Mouse (Mus musculus) heart, embryonic 16.5 days (tissue): Measurements from ENCODE around the gene Zhx3. TPM values are rescaled to one million over a fixed set of nuclear protein-coding genes. Genes with fewer than 3 reads are reported as not detected.

Experiments
- ATAC-seq: fragments of 200-750 bp; cut with Nextera tagmentation; replicated peaks from 2 replicates; pipeline ENCODE4 v1.8.0; 2017; ENCODE audit warnings: moderate number of reproducible peaks; ENCODE audit not compliant: insufficient read depth, low FRiP score; ENCODE audit errors: extremely low read depth
- H3K27ac ChIP-seq: fragments of 300-500 bp; sonication (generic); 2 replicates; pipeline ENCODE4 v1.5.1; 2014; ENCODE audit warnings: mild to moderate bottlenecking, low read length, control low read depth, moderate library complexity
- H3K27me3 ChIP-seq: fragments of 300-500 bp; sonication (generic); 2 replicates; pipeline ENCODE4 v1.6.1; 2014; ENCODE audit warnings: low read length, mixed read lengths; ENCODE audit not compliant: control insufficient read depth, insufficient read depth
- H3K36me3 ChIP-seq: fragments of 300-500 bp; sonication (generic); 2 replicates; pipeline ENCODE4 v1.6.1; 2014; ENCODE audit not compliant: control insufficient read depth, insufficient read depth
- H3K4me1 ChIP-seq: fragments of 300-500 bp; sonication (generic); 2 replicates; pipeline ENCODE4 v1.6.1; 2014; ENCODE audit warnings: low read length, mixed read lengths; ENCODE audit not compliant: control insufficient read depth, insufficient read depth
- H3K4me2 ChIP-seq: fragments of 300-500 bp; sonication (generic); 2 replicates; pipeline ENCODE4 v1.6.1; 2014; ENCODE audit warnings: low read depth, mild to moderate bottlenecking, control low read depth, low read length
- H3K4me3 ChIP-seq: fragments of 300-500 bp; sonication (generic); 2 replicates; pipeline ENCODE4 v1.5.1; 2014; ENCODE audit warnings: mild to moderate bottlenecking, control low read depth, low read length
- H3K9ac ChIP-seq: fragments of 300-500 bp; sonication (generic); 2 replicates; pipeline ENCODE4 v1.6.1; 2014; ENCODE audit warnings: low read length, control low read depth
- H3K9me3 ChIP-seq: fragments of 300-500 bp; sonication (generic); replicated peaks from 2 replicates; pipeline ENCODE4 v1.6.1; 2016; ENCODE audit warnings: low read length; ENCODE audit not compliant: control insufficient read depth
- WGBS: fragments of 180-500 bp; shearing (Covaris S2); extraction: QIAGEN DNeasy Blood & Tissue Kit; methylation state at CpG from one replicate; pipeline ENCODE4 v1.1.7; 2014; 5-methylcytosine and 5-hydroxymethylcytosine counted together
- polyA plus RNA-seq: library from polyadenylated mRNA; unstranded; fragments of >200 nt; fragmentation: Nextera tagmentation; extraction: Ambion mirVana; gene quantifications from 2 replicates; pipeline ENCODE4 v1.2.1, GENCODE M21; 2015

The Zhx3 gene
- polyA plus RNA-seq, 1 experiment from 2014 or later: 6.8 TPM

DNA sequence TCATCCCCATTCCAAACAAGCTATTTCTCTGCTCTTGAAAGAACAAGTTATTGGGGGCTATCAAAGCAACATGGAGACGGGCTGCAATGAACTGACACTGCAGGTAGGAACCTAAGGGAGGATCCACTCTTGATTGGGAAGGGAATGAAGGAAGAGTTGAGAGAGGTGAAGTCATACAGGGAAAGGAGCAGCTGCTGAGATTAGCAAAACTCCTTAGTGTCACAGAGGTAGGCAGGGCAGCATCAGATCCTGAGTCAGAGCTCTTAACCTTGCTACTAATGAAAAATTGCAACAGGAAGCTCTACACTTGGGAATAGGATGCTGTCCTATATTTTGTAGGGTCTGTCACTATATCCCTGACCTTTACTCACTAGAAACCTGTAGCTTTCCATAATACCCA lies 71.8 kb downstream of the Zhx3 start:
- no peaks in the 10 kb centered on the region for H3K27me3 ChIP-seq
- no peak for ATAC-seq
- H3K9ac ChIP-seq: no peak overlapping the region
- no peaks in the 10 kb centered on the region for H3K9me3 ChIP-seq
- H3K4me3 ChIP-seq: no peak overlapping the region
- H3K36me3 ChIP-seq: no peaks in the 10 kb centered on the region
- H3K4me2 ChIP-seq: no peak overlapping the region
- H3K27ac ChIP-seq: no peak overlapping the region
- peaks cover 11% of the 10 kb centered on the region for H3K4me1 ChIP-seq
- 86% methylated on average over 1 of the region's 1 CpGs for WGBS

DNA sequence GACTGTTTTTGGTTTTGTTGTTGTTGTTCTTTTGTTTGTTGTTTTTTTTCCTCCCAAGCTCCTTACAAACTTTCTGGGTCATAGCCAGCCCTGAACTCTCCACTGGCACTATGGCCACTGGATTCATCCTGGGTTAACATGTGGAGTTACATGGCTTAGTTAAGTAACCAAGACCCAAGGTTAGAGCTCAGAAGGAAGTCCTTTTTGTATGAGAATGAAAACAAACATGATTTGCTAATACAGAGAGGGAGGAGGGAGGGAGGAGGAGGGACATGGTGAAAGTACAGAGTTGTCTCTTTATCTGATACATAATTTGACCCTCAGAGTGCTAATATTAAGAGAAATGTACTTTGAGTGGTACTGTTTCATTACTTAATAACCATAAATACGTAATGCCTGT lies 74.6 kb downstream of the Zhx3 start:
- H3K4me1 ChIP-seq: peaks cover 3% of the 10 kb centered on the region
- no peak for ATAC-seq
- H3K36me3 ChIP-seq: no peaks in the 10 kb centered on the region
- no peak overlapping the region for H3K4me2 ChIP-seq
- H3K9ac ChIP-seq: no peak overlapping the region
- no peak overlapping the region for H3K27ac ChIP-seq
- no peaks in the 10 kb centered on the region for H3K9me3 ChIP-seq
- 87% methylated on average over 1 of the region's 1 CpGs for WGBS
- H3K4me3 ChIP-seq: no peak overlapping the region
- no peaks in the 10 kb centered on the region for H3K27me3 ChIP-seq

- H3K9ac ChIP-seq: no peak overlapping the region
- H3K36me3 ChIP-seq: no peaks in the 10 kb centered on the region
- H3K4me1 ChIP-seq: peaks cover 3% of the 10 kb centered on the region
- H3K4me3 ChIP-seq: no peak overlapping the region
- no peaks in the 10 kb centered on the region for H3K27me3 ChIP-seq
- no peak overlapping the region for H3K4me2 ChIP-seq
- no peak for ATAC-seq
- no peaks in the 10 kb centered on the region for H3K9me3 ChIP-seq
- H3K27ac ChIP-seq: no peak overlapping the region
- 51% methylated on average over 2 of the region's 2 CpGs for WGBS
Measured at GRCm38 (mm10) chr2:160796973-160797372, 75.8 kb downstream of the Zhx3 start.

DNA sequence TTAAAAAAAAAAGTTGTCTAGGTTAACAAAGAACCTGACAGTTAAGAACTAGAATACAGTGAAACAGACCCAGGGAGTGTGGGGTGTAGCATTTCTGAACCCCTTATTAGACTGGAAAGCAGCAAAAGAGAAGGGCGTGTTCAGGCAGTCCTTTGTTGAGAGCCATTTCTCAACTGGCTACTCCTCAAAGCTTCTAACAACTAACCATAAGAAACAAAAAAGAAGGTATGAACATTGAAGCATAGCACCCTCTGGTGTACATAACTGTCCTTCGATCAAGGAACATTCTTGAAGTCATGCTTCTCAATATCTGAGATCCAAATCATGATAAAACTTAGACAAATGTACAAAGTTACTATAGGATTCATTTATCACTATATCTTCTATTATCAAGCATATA lies 79.7 kb downstream of the Zhx3 start:
- Histone ChIP-seq H3K27ac (no peak overlapping the region), H3K27me3 (no peaks in the 10 kb centered on the region), H3K4me3 (no peak overlapping the region), H3K4me2 (no peak overlapping the region), H3K36me3 (no peaks in the 10 kb centered on the region), H3K9me3 (no peaks in the 10 kb centered on the region), H3K9ac (no peak overlapping the region), H3K4me1 (peaks cover 3% of the 10 kb centered on the region)
- no peak for ATAC-seq
- WGBS: 76% methylated on average over 2 of the region's 2 CpGs

DNA sequence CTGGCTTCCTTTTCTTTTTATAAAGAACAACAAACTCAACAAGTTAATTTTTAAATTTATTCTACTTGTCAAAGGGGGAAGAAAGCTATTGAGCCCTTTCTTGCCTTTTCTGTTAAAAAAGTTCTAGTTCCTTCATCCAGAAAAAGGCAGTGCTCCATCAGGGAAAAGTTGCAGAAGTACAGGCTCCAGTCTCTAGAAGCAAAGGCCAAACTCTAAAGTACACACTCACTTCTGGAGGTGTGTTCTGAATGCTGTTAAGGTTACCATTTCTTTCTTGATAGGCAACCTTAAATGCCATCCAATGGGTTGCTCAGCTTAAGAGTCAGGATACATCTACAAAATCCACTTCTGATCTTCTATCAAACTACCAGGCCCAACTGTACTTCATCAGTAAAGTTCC lies 83.1 kb downstream of the Zhx3 start:
- H3K9me3 ChIP-seq: no peaks in the 10 kb centered on the region
- ATAC-seq: no peak
- H3K36me3 ChIP-seq: no peaks in the 10 kb centered on the region
- no peaks in the 10 kb centered on the region for H3K27me3 ChIP-seq
- H3K4me3 ChIP-seq: no peak overlapping the region
- H3K4me1 ChIP-seq: no peaks in the 10 kb centered on the region
- no peak overlapping the region for H3K4me2 ChIP-seq
- no peak overlapping the region for H3K9ac ChIP-seq
- no peak overlapping the region for H3K27ac ChIP-seq

GRCm38 (mm10) chr2:160789046-160789445 lies 83.8 kb downstream of the Zhx3 start:
- no peak overlapping the region for H3K4me3 ChIP-seq
- no peak overlapping the region for H3K9ac ChIP-seq
- H3K27ac ChIP-seq: no peak overlapping the region
- no peaks in the 10 kb centered on the region for H3K9me3 ChIP-seq
- H3K27me3 ChIP-seq: no peaks in the 10 kb centered on the region
- no peak for ATAC-seq
- H3K4me1 ChIP-seq: no peaks in the 10 kb centered on the region
- 83% methylated on average over 1 of the region's 1 CpGs for WGBS
- no peaks in the 10 kb centered on the region for H3K36me3 ChIP-seq
- no peak overlapping the region for H3K4me2 ChIP-seq

DNA sequence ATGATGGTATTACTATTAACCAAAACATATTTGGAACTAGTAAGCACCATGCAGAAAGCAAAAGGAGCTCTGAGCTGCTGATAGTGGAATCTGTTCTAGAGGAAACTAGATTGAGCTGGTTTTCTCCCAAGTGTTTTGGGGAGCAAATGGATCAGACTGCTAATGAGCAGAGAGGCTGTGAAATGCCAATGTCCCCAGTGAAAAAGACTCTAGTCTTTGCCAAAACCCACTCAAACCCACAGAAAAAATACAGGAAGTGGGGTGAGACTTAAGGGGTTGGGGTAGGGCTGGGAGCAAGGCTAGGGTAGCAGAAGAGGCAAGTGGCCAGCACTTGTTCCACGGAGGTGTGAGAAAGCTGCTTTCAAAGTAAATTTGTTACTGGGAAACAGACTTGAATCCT lies 86.5 kb downstream of the Zhx3 start:
- Histone ChIP-seq H3K27me3 (no peaks in the 10 kb centered on the region), H3K4me3 (no peak overlapping the region), H3K4me2 (no peak overlapping the region), H3K27ac (no peak overlapping the region), H3K9ac (no peak overlapping the region), H3K4me1 (no peaks in the 10 kb centered on the region), H3K36me3 (no peaks in the 10 kb centered on the region; the same call in 1 of the 2 replicates), H3K9me3 (no peaks in the 10 kb centered on the region)
- WGBS: 74% methylated on average over 1 of the region's 1 CpGs
- no peak for ATAC-seq

DNA sequence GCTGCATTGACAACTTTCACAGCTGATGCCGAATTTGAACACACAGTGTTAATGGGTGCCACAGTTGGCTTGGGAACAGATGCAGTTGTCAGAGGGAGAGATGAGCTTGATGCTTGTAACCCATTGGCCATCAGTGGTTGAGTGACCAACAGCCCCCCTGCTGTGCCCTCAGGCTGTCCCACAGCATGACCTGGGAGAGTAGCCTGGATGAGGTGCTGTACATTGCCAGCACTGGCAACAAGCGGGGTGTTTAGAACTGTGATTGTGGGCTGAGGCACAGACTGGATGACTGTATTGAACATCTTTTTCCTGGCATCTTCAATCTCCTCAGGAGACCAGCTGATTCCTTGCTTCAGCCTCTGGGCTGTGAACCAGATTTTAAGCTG lies 92.0 kb downstream of the Zhx3 start:
- no peaks in the 10 kb centered on the region for H3K27me3 ChIP-seq
- no peak overlapping the region for H3K4me2 ChIP-seq
- H3K4me1 ChIP-seq: no peaks in the 10 kb centered on the region
- ATAC-seq: no peak
- no peak overlapping the region for H3K27ac ChIP-seq
- H3K9me3 ChIP-seq: no peaks in the 10 kb centered on the region
- H3K4me3 ChIP-seq: no peak overlapping the region
- H3K36me3 ChIP-seq: peaks cover 14% of the 10 kb centered on the region
- no peak overlapping the region for H3K9ac ChIP-seq
- WGBS: 98% methylated on average over 2 of the region's 2 CpGs

GRCm38 (mm10) chr2:160780154-160780833 lies 92.5 kb downstream of the Zhx3 start:
- Histone ChIP-seq H3K27ac (no peak overlapping the region), H3K27me3 (no peaks in the 10 kb centered on the region), H3K4me1 (no peaks in the 10 kb centered on the region), H3K9ac (no peak overlapping the region), H3K4me2 (no peak overlapping the region), H3K9me3 (no peaks in the 10 kb centered on the region), H3K4me3 (no peak overlapping the region), H3K36me3 (peaks cover 14% of the 10 kb centered on the region)
- WGBS: 84% methylated on average over 13 of the region's 13 CpGs
- ATAC-seq: no peak
